Mouse (Mus musculus): ENCODE data around the gene Adamts17.

Adamts17 gene

DNA sequence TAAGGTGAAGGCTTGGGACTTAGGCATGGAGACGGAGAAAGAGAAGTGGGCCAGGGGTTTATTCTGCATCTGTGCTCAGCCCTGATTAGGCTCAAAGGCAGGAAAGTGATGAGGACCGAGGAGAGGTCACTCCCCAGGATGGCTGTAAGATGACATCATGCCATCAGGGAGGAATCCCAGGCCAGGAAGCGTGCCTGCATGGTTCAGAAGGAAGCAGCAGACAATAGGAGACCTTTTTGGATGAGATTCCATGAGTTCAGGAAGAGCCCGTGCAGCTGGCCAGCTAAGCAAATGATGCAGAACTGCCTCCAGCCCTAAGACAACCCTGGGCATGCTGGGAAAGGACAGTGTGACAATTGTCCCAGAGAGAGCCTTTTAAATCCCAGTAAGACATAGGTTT lies 93.7 kb downstream of the Adamts17 start:
- no peak for DNase-seq (ENCODE audit: low spot score in 2 of 2)

DNA sequence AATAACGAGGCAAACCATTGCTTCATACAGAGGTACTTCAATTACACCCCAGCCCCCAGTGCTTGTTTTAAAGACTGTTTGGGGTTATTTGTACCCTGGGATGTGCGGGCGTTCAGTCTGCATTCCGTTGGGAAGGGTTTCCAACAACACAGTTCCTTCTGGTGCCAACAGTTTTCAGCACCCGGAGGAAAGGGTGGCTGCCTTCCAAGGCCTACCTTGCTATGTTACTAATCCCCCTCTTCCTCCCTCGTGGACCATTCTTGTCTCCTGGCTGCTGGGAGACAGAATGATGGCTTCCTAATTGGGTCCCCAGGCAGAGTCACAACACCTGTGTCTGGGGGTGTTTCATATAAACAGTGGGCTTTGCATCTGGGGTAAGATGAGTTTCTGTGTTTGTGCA lies 94.5 kb downstream of the Adamts17 start:
- DNase-seq (ENCODE audit: low spot score in 2 of 2) = peak in 1 of 2 experiments; percentile 22

DNA sequence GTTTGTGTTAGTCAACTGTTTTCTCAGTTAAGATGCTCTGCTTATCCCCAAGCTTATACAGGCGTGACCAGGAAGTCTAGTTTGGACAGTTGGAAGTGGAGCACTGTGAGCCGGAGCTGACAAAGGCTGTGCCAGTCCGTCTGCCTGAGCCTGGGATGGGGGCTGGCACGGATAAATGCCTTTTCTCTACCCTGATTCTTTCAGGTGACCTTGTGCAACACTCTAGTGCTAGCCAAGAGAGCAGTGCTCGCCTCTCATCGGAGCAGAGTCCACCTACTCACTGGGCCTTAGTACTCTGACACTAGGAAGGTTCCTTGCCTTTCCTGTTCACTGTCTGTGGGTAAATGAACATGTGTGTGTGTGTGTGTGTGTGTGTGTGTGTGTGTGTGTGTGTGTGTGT lies 95.5 kb downstream of the Adamts17 start:
- DNase-seq (ENCODE audit: low spot score in 2 of 2) = no peak

DNA sequence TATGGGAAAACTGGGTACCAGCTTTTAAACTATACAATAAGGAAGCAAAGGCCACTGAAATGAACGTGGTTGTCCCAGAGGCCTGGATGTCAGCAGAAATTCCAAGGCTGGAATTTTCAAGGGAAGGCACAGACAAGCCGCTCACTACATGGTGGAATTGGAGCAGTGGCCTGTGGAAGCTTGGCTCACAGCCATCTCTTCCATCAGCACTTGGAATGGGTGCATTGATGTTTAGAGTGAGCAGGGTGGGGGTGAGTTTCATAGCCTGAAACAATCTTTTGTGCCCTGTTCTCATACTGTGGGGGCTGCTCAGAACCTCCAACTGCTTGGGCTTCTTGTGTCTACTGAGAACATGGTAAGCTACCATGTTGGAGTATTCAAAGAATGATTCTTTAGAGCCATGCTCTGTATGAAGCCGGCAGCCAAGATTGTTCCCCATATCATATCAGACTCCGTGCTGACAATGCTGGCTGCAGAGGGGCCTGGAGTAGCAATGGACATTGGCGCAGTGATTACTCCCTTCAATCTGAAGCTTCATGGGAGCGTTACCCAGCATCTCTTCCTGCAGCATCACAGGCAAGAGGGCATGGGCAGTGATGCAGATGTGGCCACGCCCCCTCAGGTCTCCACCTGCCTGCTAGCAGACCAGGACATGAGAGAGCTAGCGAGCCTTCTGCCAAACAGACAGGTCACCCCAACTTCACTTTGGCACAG lies 96.7 kb downstream of the Adamts17 start:
- DNase-seq (ENCODE audit: low spot score in 2 of 2) = no peak

DNA sequence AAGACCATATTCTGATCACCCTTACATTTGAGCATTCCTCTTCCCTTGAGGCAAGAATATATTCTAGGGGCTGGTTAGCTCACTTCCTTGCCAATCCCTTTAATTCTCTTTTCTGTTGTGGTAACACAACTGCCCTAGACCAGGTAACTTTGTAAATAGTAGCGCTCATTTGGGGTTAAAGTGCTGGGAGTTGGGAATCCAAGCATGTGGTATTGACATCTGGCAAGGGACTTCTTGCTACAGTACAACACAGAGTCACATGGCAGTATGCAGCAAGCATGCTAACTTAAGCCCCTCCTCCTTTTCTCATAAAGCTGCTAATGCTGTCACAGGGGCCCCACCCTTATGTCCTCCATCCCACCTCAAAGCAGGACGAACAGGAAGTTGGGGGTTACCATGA lies 97.4 kb downstream of the Adamts17 start:
- DNase-seq (ENCODE audit: low spot score in 2 of 2) = no peak

DNA sequence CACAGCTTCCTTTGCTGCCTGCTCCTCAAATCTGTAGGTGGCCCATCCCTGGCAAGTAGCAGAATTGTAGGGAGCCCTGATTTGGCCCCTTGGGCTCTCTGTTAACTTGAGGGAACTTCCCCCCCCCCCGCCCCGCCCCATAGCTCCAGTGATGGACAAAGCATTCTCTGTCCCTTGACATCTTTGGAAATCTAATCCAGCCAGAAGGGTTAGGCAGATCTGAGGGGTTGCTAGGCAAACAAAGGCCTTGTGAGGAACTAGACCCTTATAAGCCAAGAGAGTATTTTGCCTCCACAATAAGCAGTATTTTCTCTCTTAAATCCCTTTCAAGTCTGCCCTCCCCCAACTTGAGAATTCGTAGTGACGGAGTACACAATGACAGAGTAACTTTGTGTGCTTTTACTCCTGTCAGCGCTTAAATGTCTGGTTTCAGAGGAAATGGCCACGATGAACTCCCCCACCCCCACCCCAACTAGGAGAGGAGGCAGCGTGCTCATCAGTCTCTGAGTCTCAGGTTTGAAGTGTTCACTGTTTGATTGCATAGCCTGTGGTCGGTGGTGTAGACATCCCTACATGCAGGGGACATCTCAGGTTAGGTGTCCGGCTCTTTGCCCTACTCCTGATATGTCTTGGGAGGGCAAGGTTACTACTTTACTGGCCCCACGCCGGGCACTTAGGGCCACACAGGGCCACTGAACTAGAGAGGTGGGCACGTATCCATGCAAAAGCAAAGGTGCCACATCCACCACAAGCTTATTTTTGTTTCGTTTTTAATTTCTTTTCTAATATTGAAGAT lies 99.7 kb downstream of the Adamts17 start:
- DNase-seq (ENCODE audit: low spot score in 2 of 2) = no peak

DNA sequence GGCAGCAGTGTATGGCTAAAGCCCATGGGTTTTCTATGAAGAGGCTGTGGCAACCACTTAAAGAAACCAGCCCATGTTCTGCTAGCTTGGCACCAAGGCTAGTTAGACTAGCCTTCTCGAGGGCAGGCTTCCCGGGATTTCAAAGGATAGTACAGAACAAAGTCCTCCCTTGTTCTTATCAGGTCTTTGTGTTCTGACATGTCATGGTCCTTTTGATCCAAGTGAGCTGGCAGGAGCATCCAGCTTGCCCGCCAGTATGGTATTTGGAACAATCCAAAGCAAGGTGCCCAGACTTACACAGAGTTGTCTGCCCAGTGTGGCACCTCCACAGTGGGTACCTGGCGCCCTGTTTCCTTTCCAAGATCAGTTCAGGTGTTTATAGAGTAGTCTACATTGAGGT lies 101.2 kb downstream of the Adamts17 start:
- DNase-seq (ENCODE audit: low spot score in 2 of 2) = no peak

DNA sequence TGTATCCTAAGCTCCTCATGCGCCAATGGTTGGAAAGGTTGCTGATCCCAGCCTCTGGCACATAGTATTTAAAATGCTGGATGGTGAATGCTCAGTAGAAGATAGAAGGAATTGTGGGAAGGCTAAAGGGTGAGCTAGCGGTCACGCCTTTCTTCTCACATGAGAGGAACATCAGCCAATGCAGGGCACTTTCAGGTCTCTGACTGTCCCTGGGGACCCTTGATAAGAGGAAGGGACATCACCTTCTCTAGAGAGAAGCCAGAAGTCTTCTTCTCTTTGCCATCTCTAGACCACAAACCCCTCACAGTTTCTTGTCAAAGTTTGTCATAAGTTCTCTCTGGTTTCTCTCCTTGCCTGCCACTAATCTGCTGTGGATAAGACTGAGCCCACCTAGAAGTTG lies 109.5 kb downstream of the Adamts17 start:
- DNase-seq (ENCODE audit: low spot score in 2 of 2) = no peak

DNA sequence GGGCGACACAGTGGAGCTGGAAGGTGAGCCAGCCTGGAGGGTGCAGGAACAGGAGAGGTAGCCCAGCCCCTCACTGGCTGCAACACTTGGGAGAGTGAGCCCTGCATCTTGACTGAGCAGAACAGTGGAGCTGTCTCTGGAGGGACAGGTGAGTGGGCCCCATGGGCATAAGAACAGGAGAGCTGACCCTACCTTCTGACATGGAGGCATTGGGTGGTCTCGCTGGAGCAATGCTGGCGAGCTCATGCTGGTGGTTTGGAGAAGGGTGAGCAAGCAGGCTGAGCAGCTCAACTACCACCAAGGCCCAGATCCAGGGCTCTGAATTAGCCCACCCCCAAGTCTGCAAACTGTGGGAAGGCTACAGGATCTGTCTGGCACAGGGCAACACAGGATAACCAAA lies 113.4 kb downstream of the Adamts17 start:
- DNase-seq (ENCODE audit: low spot score in 2 of 2) = no peak

DNA sequence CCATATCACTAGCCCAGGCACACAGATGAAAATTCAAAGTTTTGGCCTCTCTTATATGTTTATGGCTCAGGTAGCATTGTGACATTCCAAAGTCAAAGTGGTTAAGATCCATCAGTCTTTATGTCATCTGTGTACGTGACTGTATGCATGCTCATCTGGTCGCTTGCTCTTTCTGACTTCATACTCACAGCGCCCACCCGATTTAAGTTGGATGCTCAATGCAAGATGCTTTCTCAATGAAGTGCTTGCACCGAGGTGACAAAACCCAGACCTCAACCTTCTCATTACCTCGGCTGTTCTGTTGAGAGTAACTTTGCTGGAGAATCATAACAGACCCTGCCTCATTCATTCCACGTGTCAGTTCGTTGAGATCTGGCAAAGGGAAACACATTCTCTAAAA lies 114.5 kb downstream of the Adamts17 start:
- no peak for DNase-seq (ENCODE audit: low spot score in 2 of 2)

DNA sequence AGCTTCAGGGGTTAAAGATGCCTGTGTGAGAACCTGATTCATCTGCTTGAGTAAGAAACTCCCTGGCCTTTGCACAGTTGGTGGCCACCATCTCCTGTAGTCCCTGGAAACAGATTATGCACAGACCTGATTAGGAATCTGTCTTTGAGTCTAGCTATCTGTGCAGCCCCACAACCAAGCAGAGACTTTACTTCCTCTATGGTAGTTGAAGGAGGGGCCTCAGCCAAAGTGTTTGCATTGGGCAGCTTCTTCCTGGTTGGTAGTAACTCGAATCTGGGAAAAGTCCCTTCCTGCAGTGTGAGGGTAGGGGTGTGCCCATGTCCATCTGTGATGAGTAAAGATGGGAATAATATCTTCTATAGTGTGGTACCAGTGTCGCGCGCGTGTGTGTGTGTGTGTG lies 115.2 kb downstream of the Adamts17 start:
- no peak for DNase-seq (ENCODE audit: low spot score in 2 of 2)

DNA sequence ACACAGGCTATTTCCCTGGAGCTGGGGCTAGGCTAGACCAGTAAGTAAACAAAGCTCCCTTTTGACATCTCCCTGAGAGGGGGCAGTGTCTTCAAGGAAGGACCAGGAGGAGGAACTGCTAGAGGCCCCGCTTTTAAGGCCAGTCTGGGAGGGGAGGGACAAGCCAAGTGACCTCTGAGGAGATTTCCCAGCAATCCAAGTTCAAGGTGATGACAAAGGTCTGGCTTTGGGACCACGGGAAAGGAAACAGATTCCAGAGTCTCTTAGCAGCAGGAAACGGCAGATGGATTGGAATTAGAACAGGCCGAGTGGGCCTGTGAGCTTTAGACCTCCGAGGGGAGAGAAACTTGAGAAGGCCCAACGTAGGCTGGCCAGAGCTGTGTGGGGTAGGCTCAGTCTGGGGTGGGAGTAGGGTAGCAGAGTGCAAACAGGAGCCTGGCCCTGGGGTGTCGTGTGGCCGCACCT lies 116.0 kb downstream of the Adamts17 start:
- DNase-seq (ENCODE audit: low spot score in 2 of 2) = no peak

DNA sequence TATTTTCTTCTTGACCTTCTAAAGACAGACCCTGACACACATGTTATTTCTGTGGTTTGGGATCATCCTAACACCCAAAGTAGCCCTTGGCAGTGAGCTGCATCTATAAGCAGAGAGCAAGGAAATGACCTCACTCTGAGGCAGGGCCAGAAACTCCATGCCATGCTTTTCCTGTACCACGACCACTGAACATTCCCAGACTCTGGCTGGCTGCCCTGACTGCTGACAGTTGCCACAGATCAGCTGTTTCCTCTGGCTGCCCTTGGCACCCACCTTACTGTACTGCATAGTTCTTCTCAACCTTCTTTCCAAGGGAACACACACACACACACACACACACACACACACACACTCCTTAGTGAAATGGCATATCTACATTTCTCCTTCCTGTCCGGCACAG lies 116.4 kb downstream of the Adamts17 start:
- DNase-seq (ENCODE audit: low spot score in 2 of 2) = no peak

DNA sequence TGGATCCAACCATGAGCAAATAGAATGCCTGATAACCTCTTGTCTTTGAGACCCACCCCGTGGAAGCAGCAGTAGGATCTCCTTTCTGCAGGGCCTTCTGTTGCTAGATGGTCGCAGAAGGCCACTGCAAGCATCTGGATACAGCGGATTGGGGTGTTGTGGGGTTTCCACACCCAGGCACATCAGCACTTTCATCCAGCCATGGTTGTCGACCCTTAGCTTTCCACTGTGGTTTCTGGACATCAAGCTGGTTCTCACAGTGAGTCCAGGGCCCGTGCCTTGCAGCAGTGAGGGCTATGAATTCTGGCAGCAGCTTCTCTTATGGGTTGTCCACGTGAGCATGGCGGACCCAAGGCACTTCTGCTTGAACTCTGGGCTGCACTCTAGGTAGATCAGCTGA lies 118.2 kb downstream of the Adamts17 start:
- DNase-seq (ENCODE audit: low spot score in 2 of 2) = no peak

DNA sequence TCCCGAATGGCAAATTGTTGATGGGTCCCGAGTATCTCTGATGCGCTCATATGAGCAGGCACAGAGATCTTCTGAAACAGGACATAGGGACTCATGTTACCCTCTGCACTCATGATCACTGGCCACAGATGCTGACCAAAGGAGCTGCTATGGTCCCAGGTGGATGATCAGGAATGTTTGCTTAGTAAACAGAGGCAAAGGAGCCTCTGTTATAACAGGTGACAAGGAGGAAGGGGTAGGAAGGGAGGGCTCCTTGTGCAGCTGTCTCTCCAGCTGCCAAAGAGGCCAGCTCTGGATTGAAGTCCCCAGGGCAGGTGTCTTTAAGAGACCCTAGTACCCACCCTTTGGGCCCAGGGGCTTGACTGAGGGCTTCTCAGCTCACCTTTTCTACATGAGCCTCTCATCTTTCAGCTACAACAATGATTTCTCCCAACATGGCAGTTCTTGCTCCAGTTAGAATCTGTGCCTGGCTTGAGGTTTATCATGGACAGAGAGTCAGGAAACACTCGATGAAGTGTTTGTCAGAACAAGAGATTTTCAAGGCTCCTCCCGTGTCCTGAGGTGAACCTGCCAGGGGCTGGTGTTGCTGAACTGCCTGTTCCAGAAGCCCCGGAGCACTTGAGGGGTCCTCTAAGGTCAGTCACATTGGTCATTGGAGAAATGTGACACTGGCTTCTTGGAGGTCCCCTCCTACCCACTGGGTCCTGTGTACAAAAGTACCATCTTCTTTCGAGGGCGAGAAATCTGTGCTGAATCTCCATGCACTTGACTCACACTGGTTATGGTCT lies 120.9 kb downstream of the Adamts17 start:
- no peak for DNase-seq (ENCODE audit: low spot score in 2 of 2)

DNA sequence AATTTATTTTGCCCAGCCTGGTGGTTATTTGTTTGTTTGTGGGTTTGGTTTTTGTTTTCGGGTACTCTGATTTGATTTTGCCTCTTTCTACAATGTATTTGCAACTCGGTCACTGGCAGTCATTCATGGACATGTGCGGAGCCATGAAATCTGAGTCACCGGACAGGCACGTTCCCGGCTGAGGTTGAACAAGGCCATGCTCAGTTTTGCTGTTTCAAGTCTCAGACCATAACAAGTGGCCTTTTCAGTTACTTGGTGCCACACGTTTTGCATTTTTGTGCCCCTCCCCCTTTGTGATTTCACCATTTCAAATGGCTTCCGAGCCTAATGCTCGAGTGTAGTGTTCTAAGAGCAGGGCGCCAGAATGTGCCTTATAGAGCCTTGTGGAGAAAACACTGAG lies 123.2 kb downstream of the Adamts17 start:
- no peak for DNase-seq (ENCODE audit: low spot score in 2 of 2)

DNA sequence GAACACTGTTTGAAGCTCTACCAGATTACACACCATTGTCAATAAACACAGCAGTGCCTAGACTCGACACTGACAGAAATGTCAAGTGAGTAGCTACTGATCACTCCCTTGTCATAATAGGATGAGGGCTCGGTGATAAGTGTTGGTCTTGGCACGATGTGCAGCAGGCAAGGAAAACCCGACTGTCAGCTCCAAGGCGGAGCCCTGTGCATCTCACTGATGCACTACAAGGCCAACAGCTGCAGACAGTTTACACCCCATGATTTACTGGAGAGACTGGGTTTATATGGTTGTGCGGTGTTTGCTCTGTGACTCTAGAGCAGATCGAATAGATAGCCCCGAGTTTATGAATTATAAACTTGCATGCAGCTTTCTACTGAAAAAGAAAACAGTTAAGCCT lies 124.0 kb downstream of the Adamts17 start:
- no peak for DNase-seq (ENCODE audit: low spot score in 2 of 2)

DNA sequence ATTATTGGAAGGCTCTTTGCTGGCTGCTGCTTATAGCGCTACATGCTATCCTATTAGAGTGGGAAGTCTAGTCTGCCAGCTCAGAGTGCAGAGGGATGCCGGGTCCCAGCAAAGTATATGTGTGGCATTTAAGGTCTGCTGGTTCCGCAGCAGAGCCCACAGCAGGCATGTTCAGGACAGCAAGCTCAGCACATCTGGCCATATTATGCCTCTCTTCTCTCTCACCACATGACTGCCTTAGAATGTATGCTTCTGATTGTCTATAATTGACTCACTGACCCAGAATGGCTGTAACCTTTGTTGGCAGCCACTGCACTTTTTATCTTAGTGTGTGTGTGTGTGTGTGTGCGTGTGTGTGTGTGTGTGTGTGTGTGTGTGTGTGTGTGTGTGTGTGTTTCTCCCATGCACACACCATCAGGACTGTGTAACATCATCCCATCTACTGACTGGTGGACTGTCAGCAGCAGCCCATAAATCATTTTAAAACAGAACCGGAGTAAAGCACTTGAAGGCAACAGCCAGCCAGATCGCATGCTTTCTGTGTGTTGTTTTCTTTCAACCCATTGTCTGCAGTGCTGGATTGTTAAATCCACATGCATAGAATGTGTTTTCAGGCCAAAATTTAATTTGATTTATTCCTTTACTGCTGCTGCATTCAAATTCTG lies 127.1 kb downstream of the Adamts17 start:
- DNase-seq (ENCODE audit: low spot score in 2 of 2) = no peak

DNA sequence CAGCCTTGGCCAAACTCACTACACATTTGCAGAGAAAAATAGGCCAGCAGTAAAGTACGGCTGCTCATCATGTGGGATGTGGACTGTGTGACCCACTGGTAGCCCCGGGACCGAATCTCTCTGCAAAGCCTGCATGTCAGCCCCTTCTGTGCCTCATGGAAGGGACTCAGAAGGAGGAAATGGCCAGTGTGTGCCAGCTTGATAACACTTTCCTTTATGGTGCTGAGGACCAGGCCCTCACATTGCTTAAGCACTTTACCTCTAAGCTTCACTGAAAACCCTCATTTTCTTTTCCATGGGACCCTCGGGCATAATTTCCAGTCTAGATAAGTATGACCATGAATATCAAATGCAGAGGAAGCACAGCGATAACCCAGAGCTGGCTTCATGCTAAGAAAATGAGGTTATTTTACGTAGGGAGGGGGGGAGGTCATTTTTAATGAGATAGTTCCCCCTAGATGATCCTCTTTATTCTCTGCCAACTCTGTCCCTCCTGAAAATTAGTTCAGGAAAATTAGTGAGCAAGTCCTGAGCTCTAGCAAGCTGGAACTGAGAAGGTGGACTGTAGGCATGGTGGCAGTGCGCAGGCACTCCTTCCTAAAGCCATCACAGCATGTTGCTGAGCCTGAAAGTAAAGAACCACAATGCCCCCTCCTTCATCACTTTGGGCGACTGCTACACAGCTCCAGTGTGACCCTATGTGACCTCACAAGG lies 127.8 kb downstream of the Adamts17 start:
- no peak for DNase-seq (ENCODE audit: low spot score in 2 of 2)

DNA sequence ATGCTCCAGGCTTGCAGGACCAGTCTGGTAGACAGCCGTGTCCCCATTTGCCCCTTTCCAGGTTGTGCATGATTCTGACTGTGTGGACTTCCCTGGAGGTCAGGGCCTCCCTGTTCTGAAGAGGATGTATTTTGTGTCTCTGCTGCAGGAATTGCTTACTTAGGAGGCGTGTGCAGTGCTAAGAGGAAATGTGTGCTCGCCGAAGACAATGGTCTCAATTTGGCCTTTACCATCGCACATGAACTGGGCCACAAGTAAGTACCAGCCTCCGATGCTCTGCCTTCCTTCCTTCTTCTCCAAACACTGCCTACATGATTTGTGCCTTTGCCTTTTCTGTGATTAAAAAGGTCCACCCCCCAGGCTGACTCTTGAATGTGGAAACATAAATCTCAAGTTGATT lies 129.1 kb downstream of the Adamts17 start:
- DNase-seq (ENCODE audit: low spot score in 2 of 2) = no peak

DNA sequence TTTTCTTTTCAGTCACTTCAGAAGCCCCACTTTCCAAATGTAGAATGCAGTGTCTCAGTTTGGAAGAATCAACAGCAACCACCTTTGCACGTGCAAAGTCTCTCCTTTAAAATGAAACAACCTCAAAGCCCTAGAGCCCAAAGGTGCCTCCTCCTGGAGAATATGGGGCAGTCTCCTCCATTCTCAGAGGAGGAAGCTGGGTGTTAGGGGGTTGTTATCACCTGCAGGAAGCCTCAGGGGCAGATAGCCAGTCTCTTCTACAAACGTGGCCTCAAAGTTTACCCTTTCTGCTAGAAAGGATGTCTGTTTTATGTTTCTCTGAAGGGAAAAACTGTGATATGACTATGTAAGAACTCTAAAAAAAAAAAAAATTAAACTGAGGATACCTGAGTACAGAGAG lies 129.7 kb downstream of the Adamts17 start:
- no peak for DNase-seq (ENCODE audit: low spot score in 2 of 2)

All from frontal cortex, postnatal 25 days (tissue).